Mouse (Mus musculus): ENCODE data around the gene Mtfmt. TPM values are rescaled to one million over a fixed set of nuclear protein-coding genes. Genes with fewer than 3 reads are reported as not detected.

Mtfmt gene
- polyA plus RNA-seq, 1 experiment from 2014 or later, result 26.1 TPM

DNA sequence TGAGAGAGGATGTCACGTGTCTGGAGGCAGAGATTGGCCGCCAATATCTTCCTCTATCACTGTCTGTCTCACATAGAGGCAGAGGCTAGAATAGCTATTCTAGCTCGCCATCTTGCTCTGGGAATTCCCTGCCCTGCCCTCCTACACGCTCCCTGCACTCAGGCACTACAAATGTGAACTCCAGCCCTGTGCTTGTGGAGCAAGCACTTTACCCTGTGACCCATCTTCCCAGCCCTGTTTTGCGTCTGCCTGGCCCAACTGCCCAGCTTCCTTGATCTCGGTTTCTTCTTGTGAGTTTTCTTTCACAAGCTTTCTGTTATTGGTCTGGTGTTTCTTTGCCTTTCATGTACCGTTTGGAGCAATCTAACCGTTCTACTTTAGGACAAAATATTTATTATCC lies 43.6 kb downstream of the Mtfmt start:
- peaks cover 96% of the 10 kb centered on the region for H3K36me3 ChIP-seq
- no peak overlapping the region for H3K9ac ChIP-seq
- WGBS, result 89% methylated on average over 8 of the region's 8 CpGs

DNA sequence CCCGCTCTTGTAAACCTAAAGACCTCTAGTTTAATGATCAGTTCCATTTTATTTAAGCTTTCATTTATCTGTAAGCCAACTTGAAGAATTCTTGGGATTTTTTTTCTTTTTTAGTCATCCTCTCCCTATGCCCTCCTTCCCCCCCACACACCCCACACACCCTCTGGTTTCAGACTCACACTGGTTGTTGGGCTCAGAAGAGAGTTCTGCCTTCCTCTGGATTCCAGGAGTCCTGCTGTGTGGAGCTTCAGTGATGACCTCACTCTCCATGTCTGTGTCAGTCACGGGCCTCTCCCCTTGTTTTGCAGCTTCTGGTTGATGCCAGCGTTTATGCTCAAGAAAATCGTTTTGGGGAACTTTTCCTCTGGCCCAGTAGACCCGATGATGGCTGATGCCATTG lies 44.5 kb downstream of the Mtfmt start:
- H3K4me2 ChIP-seq, result no peak overlapping the region
- H3K9me3 ChIP-seq, result no peaks in the 10 kb centered on the region
- WGBS, result 82% methylated on average over 5 of the region's 5 CpGs
- ATAC-seq (ENCODE audit: low FRiP score), result no peak
- H3K4me1 ChIP-seq (replicated peaks), result no peaks in the 10 kb centered on the region
- peaks cover 96% of the 10 kb centered on the region for H3K36me3 ChIP-seq
- no peak overlapping the region for H3K4me3 ChIP-seq
- H3K9ac ChIP-seq, result no peak overlapping the region
- no peak overlapping the region for H3K27ac ChIP-seq
- no peaks in the 10 kb centered on the region for H3K27me3 ChIP-seq

More for the DNA sequence above, 43.6 kb downstream of the Mtfmt start:
- no peak for ATAC-seq (ENCODE audit: low FRiP score)
- H3K4me3 ChIP-seq, result no peak overlapping the region
- H3K27me3 ChIP-seq, result no peaks in the 10 kb centered on the region
- no peaks in the 10 kb centered on the region for H3K4me1 ChIP-seq (replicated peaks)
- H3K4me2 ChIP-seq, result no peak overlapping the region
- no peak overlapping the region for H3K27ac ChIP-seq
- H3K9me3 ChIP-seq, result no peaks in the 10 kb centered on the region

DNA sequence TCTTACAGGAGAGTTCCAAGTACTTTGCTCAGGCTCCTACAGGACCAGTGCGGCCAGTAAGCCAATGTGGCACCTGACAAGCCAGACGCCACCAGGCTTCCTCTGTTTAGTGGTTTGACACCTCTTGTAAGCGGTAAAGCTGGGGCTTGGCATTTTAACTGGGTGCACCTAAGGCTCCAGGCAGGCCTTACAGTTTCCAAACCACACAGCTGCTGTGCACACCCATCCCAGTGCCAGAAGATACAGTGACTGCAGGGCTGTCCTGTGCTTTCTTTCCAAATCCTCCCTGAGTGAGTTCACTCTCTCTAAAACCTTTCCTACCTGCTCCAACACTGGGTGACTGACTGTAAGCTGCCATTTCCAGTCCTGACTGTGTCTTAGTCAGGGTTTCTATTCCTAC lies 55.9 kb downstream of the Mtfmt start:
- 95% methylated on average over 3 of the region's 3 CpGs for WGBS
- H3K4me2 ChIP-seq, result no peak overlapping the region
- H3K27ac ChIP-seq, result no peak overlapping the region
- H3K36me3 ChIP-seq, result peaks cover 31% of the 10 kb centered on the region
- H3K9me3 ChIP-seq, result 0 out of 2 replicates have a peak, but pooled peaks cover 3% of the 10 kb centered on the region
- H3K4me1 ChIP-seq (replicated peaks), result no peaks in the 10 kb centered on the region
- no peaks in the 10 kb centered on the region for H3K27me3 ChIP-seq
- ATAC-seq (ENCODE audit: low FRiP score), result no peak
- H3K9ac ChIP-seq, result no peak overlapping the region
- no peak overlapping the region for H3K4me3 ChIP-seq

DNA sequence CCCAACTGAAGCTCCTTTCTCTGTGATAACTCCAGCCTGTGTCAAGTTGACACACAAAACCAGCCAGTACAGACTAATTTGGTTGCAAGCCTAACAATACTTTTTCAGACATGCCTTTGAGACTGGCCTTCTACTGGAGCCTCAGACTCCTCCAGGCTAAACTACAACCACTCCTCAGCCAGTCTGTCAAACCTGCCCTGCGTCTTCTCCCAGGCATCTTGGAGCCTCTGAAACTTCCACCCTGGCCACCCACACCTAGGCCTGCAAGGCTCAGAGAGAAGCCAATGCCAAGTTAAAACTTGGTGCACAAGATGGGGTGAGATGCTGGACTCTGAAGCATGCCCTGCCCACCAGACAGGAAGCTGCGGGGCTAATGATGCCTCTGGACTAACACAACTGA lies 56.8 kb downstream of the Mtfmt start:
- no peak overlapping the region for H3K4me3 ChIP-seq
- WGBS, result 98% methylated on average over 2 of the region's 2 CpGs
- no peak for ATAC-seq (ENCODE audit: low FRiP score)
- peaks cover 22% of the 10 kb centered on the region for H3K36me3 ChIP-seq
- no peak overlapping the region for H3K27ac ChIP-seq
- H3K9me3 ChIP-seq, result 0 out of 2 replicates have a peak, but pooled peaks cover 3% of the 10 kb centered on the region
- no peak overlapping the region for H3K4me2 ChIP-seq
- H3K4me1 ChIP-seq (replicated peaks), result no peaks in the 10 kb centered on the region
- H3K9ac ChIP-seq, result no peak overlapping the region
- no peaks in the 10 kb centered on the region for H3K27me3 ChIP-seq

DNA sequence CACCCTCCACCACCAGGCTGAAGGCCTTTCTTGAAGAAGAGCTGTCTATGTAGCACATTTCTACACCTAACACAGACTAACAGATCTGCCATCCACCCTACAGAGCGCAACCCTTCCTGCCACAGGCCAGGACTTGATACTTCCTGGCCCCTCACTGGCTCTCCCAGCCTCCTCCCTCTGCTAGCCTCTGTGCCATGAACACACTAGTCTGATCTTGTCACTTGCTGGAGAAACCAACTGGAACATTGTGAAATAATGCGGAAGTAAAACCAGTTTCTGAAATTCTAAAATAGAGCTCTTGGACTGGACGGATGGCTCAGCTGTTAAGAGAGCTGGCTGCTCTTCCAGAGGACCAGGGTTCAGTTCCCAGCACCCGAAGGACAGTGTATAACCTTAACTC lies 57.3 kb downstream of the Mtfmt start:
- no peak overlapping the region for H3K4me2 ChIP-seq
- 95% methylated on average over 4 of the region's 4 CpGs for WGBS
- no peaks in the 10 kb centered on the region for H3K4me1 ChIP-seq (replicated peaks)
- no peak for ATAC-seq (ENCODE audit: low FRiP score)
- H3K36me3 ChIP-seq, result peaks cover 18% of the 10 kb centered on the region; the same call in 1 of the 2 replicates
- H3K4me3 ChIP-seq, result no peak overlapping the region
- H3K9ac ChIP-seq, result no peak overlapping the region
- no peaks in the 10 kb centered on the region for H3K27me3 ChIP-seq
- H3K9me3 ChIP-seq, result 0 out of 2 replicates have a peak, but pooled peaks cover 3% of the 10 kb centered on the region
- no peak overlapping the region for H3K27ac ChIP-seq

DNA sequence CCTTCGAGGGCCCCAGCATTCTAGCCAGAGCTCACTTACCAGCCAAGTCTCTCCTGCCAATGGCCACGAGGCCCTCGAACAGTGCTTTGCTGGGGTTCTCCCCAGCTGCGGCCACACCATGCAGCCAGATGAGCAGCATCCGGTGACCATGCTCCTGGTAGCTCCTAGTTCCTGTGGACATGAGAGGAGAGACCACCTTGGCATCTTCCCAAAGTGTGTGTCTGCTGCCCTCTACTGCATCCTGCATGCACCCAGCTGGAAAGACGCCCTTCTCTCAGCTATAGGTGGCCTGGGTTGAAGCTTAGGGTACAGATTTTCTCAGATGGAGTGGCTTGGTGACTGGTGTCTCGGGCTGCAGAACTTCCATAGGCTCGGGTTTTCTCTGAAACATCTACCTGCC lies 66.6 kb downstream of the Mtfmt start:
- no peak overlapping the region for H3K9ac ChIP-seq
- ATAC-seq (ENCODE audit: low FRiP score), result no peak
- no peaks in the 10 kb centered on the region for H3K36me3 ChIP-seq
- H3K4me2 ChIP-seq, result no peak overlapping the region
- H3K4me1 ChIP-seq (replicated peaks), result no peaks in the 10 kb centered on the region
- WGBS, result 69% methylated on average over 8 of the region's 8 CpGs
- H3K4me3 ChIP-seq, result no peak overlapping the region
- no peaks in the 10 kb centered on the region for H3K9me3 ChIP-seq
- no peaks in the 10 kb centered on the region for H3K27me3 ChIP-seq
- no peak overlapping the region for H3K27ac ChIP-seq

Other genes with a start within 250 kb of the Mtfmt start
- gene Parp16, start 240.4 kb upstream of the Mtfmt start, polyA plus RNA-seq (2015; fragmentation: Nextera tagmentation; extraction: Ambion mirVana), result 5.9 and 6.1 TPM in 2 replicates
- gene Cilp, start 170.6 kb upstream of the Mtfmt start, polyA plus RNA-seq (2015; fragmentation: Nextera tagmentation; extraction: Ambion mirVana), result 0.57 and 0.60 TPM in 2 replicates
- gene Clpx, start 141.5 kb upstream of the Mtfmt start, polyA plus RNA-seq (2015; fragmentation: Nextera tagmentation; extraction: Ambion mirVana), result 40.9 and 46.8 TPM in 2 replicates
- gene Pdcd7, start 89.7 kb upstream of the Mtfmt start, polyA plus RNA-seq (2015; fragmentation: Nextera tagmentation; extraction: Ambion mirVana), result 8.2 and 8.7 TPM in 2 replicates
- gene Ubap1l, start 74.7 kb upstream of the Mtfmt start, polyA plus RNA-seq (2015; fragmentation: Nextera tagmentation; extraction: Ambion mirVana), result 2.0 and 2.3 TPM in 2 replicates
- gene Kbtbd13, start 44.1 kb upstream of the Mtfmt start, polyA plus RNA-seq (2015; fragmentation: Nextera tagmentation; extraction: Ambion mirVana), result 0.65 and 0.79 TPM in 2 replicates
- gene Rasl12, start 37.3 kb upstream of the Mtfmt start, polyA plus RNA-seq (2015; fragmentation: Nextera tagmentation; extraction: Ambion mirVana), result 7.1 and 7.9 TPM in 2 replicates
- not detected in 2 replicates for gene Slc51b, start 12.8 kb upstream of the Mtfmt start, polyA plus RNA-seq (2015; fragmentation: Nextera tagmentation; extraction: Ambion mirVana)
- 136 and 144 TPM in 2 replicates for gene Spg21, start 25.2 kb downstream of the Mtfmt start, polyA plus RNA-seq (2015; fragmentation: Nextera tagmentation; extraction: Ambion mirVana)
- gene Ankdd1a, start 84.4 kb downstream of the Mtfmt start, polyA plus RNA-seq (2015; fragmentation: Nextera tagmentation; extraction: Ambion mirVana), result 0.51 and 0.75 TPM in 2 replicates
- 5.8 and 7.6 TPM in 2 replicates for gene Plekho2, start 144.3 kb downstream of the Mtfmt start, polyA plus RNA-seq (2015; fragmentation: Nextera tagmentation; extraction: Ambion mirVana)
- 3.8 and 4.4 TPM in 2 replicates for gene Pif1, start 151.4 kb downstream of the Mtfmt start, polyA plus RNA-seq (2015; fragmentation: Nextera tagmentation; extraction: Ambion mirVana)
- 5.0 and 5.4 TPM in 2 replicates for gene Rbpms2, start 193.9 kb downstream of the Mtfmt start, polyA plus RNA-seq (2015; fragmentation: Nextera tagmentation; extraction: Ambion mirVana)
- 403 and 404 TPM in 2 replicates for gene Oaz2, start 232.2 kb downstream of the Mtfmt start, polyA plus RNA-seq (2015; fragmentation: Nextera tagmentation; extraction: Ambion mirVana)

Measured in hindbrain, embryonic 13.5 days (tissue).